Mouse (Mus musculus) ES-E14 (cell line): ENCODE results near the gene Zmiz1.

ENCODE experiments used
- CHD2 ChIP-seq: IDR thresholded peaks from 2 replicates; pipeline ENCODE4 v1.6.1; 2014; ENCODE audit warnings: mild to moderate bottlenecking, low read depth, low read length, inconsistent platforms
- MAFK ChIP-seq: IDR thresholded peaks from 2 replicates; pipeline ENCODE4 v1.6.1; 2014; ENCODE audit warnings: mild to moderate bottlenecking, low read depth, low read length, inconsistent platforms; ENCODE audit not compliant: insufficient read depth
- ZC3H11A ChIP-seq: IDR thresholded peaks from 2 replicates; pipeline ENCODE4 v1.6.1; 2012; ENCODE audit warnings: low read depth, mild to moderate bottlenecking, inconsistent platforms, low read length, borderline replicate concordance
- ZNF384 ChIP-seq: IDR thresholded peaks from 2 replicates; pipeline ENCODE4 v1.6.1; 2012; ENCODE audit warnings: low read depth, low read length, inconsistent platforms

- no peak for TF ChIP-seq ZC3H11A
- no peak for TF ChIP-seq MAFK
- TF ChIP-seq CHD2, result no peak
- TF ChIP-seq ZNF384, result no peak
Observed at GRCm38 (mm10) chr14:25501481-25501880, 42.5 kb downstream of the Zmiz1 start.
